Mouse (Mus musculus) kidney, postnatal 14 days (tissue): Measurements from ENCODE around the gene Slc22a4.

Source experiments
- DNase-seq: peaks from one replicate; pipeline ENCODE4 v3.0.0; 2022; ENCODE audit warnings: mixed read lengths

The Slc22a4 gene

GRCm38 (mm10) chr11:54028044-54028951, at the start of gene Slc22a4:
Slc22a4 (minus strand) TSS chr11:54028090.
- DNase-seq = peak; percentile 92

- no peak for DNase-seq
Measured at GRCm38 (mm10) chr11:54076101-54076500, 48.2 kb upstream of the Slc22a4 start.

- no peak for DNase-seq
Measured at GRCm38 (mm10) chr11:54075353-54075752, 47.5 kb upstream of the Slc22a4 start.

- no peak for DNase-seq
Measured at GRCm38 (mm10) chr11:54073291-54073690, 45.4 kb upstream of the Slc22a4 start.

- no peak for DNase-seq
Measured at GRCm38 (mm10) chr11:54071726-54072445, 44.0 kb upstream of the Slc22a4 start.

GRCm38 (mm10) chr11:54068520-54069371, 40.9 kb upstream of the Slc22a4 start, which contains the start of gene Pdlim4:
Pdlim4 (minus strand) TSS chr11:54069014.
- peak; percentile 71 for DNase-seq

- no peak for DNase-seq
Measured at GRCm38 (mm10) chr11:54067996-54068519, 40.2 kb upstream of the Slc22a4 start.

- peak; percentile 34 for DNase-seq
Measured at GRCm38 (mm10) chr11:54067318-54067995, 39.6 kb upstream of the Slc22a4 start.

- no peak for DNase-seq
Measured at GRCm38 (mm10) chr11:54066400-54066799, 38.5 kb upstream of the Slc22a4 start.

- no peak for DNase-seq
Measured at GRCm38 (mm10) chr11:54065915-54066178, 38.0 kb upstream of the Slc22a4 start.

- DNase-seq = no peak
Measured at GRCm38 (mm10) chr11:54065106-54065914, 37.4 kb upstream of the Slc22a4 start.

GRCm38 (mm10) chr11:54064412-54064978, 36.6 kb upstream of the Slc22a4 start:
- DNase-seq = no peak

GRCm38 (mm10) chr11:54063472-54063775, 35.5 kb upstream of the Slc22a4 start:
- DNase-seq = no peak

GRCm38 (mm10) chr11:54062753-54063471, 35.0 kb upstream of the Slc22a4 start:
- DNase-seq = peak; percentile 36

GRCm38 (mm10) chr11:54062086-54062752, 34.3 kb upstream of the Slc22a4 start:
- no peak for DNase-seq

- DNase-seq = peak; percentile 71
Measured at GRCm38 (mm10) chr11:54060316-54060715, 32.4 kb upstream of the Slc22a4 start.

GRCm38 (mm10) chr11:54059526-54059925, 31.6 kb upstream of the Slc22a4 start:
- no peak for DNase-seq

GRCm38 (mm10) chr11:54058643-54059042, 30.8 kb upstream of the Slc22a4 start:
- DNase-seq = no peak

- DNase-seq = no peak
Measured at GRCm38 (mm10) chr11:54058056-54058617, 30.2 kb upstream of the Slc22a4 start.

GRCm38 (mm10) chr11:54057428-54057827, 29.5 kb upstream of the Slc22a4 start:
- no peak for DNase-seq
